ENCODE assay signal across 9 mouse cellular contexts in the genomic region with DNA sequence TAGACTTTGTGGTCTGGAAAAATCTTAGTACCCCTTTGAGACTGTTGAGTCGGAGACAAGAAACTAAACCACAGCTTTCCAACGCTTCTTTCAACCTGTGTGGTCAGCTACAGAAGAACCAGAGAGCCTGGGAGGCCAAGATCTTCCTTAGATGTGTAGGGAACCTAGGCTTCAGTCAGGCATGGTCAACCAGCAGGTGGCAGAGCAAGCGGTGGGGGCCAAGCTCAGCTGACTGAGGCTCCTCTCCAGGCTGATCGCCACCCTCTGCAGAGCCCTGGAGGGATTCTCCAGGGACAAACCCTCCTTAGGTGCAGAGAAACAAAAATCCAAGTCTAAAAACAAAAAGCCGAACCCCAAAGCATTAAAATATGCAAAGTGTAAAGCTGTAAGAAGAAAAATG. TPM values are rescaled to one million over a fixed set of nuclear protein-coding genes. Genes with fewer than 3 reads are reported as not detected.
DNase-seq lines count a peak whose midpoint lies in the region; ATAC-seq and TF ChIP-seq lines count a peak whose summit lies in the region.
"Had no signal": no experiment of that assay in that cellular context is flagged by ENCODE, and none has a peak within 500 bp of the region (broad histone marks: within the 10 kb centered on the region; RNA-seq: fewer than 3 reads in every experiment).

No protein-coding gene starts in this region.

- no peaks in the 10 kb centered on the region for H3K27me3 ChIP-seq in forebrain, postnatal 0 days (ENCODE audit: insufficient read depth, low read length)
- no peaks in the 10 kb centered on the region for H3K27me3 ChIP-seq in forebrain, embryonic 12.5 days
- H3K27me3 ChIP-seq in midbrain, embryonic 14.5 days (ENCODE audit: control insufficient read depth, insufficient read depth, low read length) = no peaks in the 10 kb centered on the region

- ATAC-seq in forebrain, postnatal 0 days = no peak
- ATAC-seq in forebrain, embryonic 12.5 days (ENCODE audit: low FRiP score) = no peak
- no peak for ATAC-seq in midbrain, embryonic 14.5 days (ENCODE audit: low FRiP score, low TSS enrichment)

- TF ChIP-seq CTCF in forebrain, postnatal 0 days (IDR thresholded peaks at IDR 0.05; ENCODE audit: low read depth) = peak; percentile 40; the same call in 1 of the 2 replicates

- DNase-seq in forebrain, postnatal 0 days = no peak
- DNase-seq in urinary bladder, postnatal 14 days (ENCODE audit: low spot score) = peak; percentile 66
- no peak for DNase-seq in urinary bladder, adult 2 months (ENCODE audit: low spot score)
- peak; percentile 63 for DNase-seq in kidney, adult 9 months
- peak; percentile 41 for DNase-seq in skeletal muscle tissue, adult 2 months (ENCODE audit: low read depth, low spot score)
- DNase-seq in layer of hippocampus, adult 9-10 months (ENCODE audit: low spot score) = no peak
- DNase-seq in midbrain, embryonic 14.5 days = no peak

- H3K36me3 ChIP-seq in forebrain, postnatal 0 days (ENCODE audit: insufficient read depth) = no peaks in the 10 kb centered on the region
- H3K36me3 ChIP-seq in forebrain, embryonic 12.5 days (replicated peaks) = no peaks in the 10 kb centered on the region
- H3K36me3 ChIP-seq in midbrain, embryonic 14.5 days (ENCODE audit: control insufficient read depth, insufficient read depth, low read length) = no peaks in the 10 kb centered on the region

- H3K9me3 ChIP-seq in forebrain, postnatal 0 days (ENCODE audit: low read length) = no peaks in the 10 kb centered on the region
- no peaks in the 10 kb centered on the region for H3K9me3 ChIP-seq in forebrain, embryonic 12.5 days
- no peaks in the 10 kb centered on the region for H3K9me3 ChIP-seq in midbrain, embryonic 14.5 days (ENCODE audit: control insufficient read depth, low read length)

- H3K4me1 ChIP-seq in forebrain, postnatal 0 days (ENCODE audit: insufficient read depth) = no peaks in the 10 kb centered on the region
- H3K4me1 ChIP-seq in forebrain, embryonic 12.5 days = no peaks in the 10 kb centered on the region
- no peaks in the 10 kb centered on the region for H3K4me1 ChIP-seq in midbrain, embryonic 14.5 days (ENCODE audit: control insufficient read depth, insufficient read depth, low read length)

- H3K4me2 ChIP-seq in forebrain, postnatal 0 days (ENCODE audit: low read depth) = no peak overlapping the region
- no peak overlapping the region for H3K4me2 ChIP-seq in forebrain, embryonic 12.5 days
- no peak overlapping the region for H3K4me2 ChIP-seq in midbrain, embryonic 14.5 days (ENCODE audit: low read length)

- WGBS in forebrain, postnatal 0 days = 62% methylated on average over 5 of the region's 5 CpGs
- WGBS in forebrain, embryonic 12.5 days = 71% methylated on average over 5 of the region's 5 CpGs
- WGBS in midbrain, embryonic 14.5 days = 62% methylated on average over 5 of the region's 5 CpGs

- no peak overlapping the region for H3K4me3 ChIP-seq in forebrain, postnatal 0 days (ENCODE audit: low read depth, low read length)
- H3K4me3 ChIP-seq in forebrain, embryonic 12.5 days (replicated peaks) = no peak overlapping the region
- H3K4me3 ChIP-seq in midbrain, embryonic 14.5 days (replicated peaks; ENCODE audit: low read depth, low read length) = no peak overlapping the region

- H3K9ac ChIP-seq in forebrain, postnatal 0 days = no peak overlapping the region
- H3K9ac ChIP-seq in forebrain, embryonic 12.5 days = no peak overlapping the region
- no peak overlapping the region for H3K9ac ChIP-seq in midbrain, embryonic 14.5 days (replicated peaks; ENCODE audit: low read length)

- H3K27ac ChIP-seq in forebrain, postnatal 0 days (ENCODE audit: low read depth, low read length) = no peak overlapping the region
- no peak overlapping the region for H3K27ac ChIP-seq in forebrain, embryonic 12.5 days
- no peak overlapping the region for H3K27ac ChIP-seq in midbrain, embryonic 14.5 days (replicated peaks; ENCODE audit: low read depth, low read length)

RNA-seq across cellular contexts. Expression of a gene that starts 13.4 kb away (rescaled TPM):
- 52.3 and 57.2 TPM in 2 replicates for total RNA-seq in forebrain, postnatal 0 days (2014; rRNA removed)
- polyA plus RNA-seq in forebrain, postnatal 0 days (2015; fragmentation: Nextera tagmentation; extraction: Ambion mirVana) = 40.5 and 50.2 TPM in 2 replicates
- 46.6 and 59.1 TPM in 2 replicates for polyA plus RNA-seq in forebrain, embryonic 12.5 days (2016; fragmentation: Nextera tagmentation; extraction: Ambion mirVana)
- 204 and 234 TPM in 2 replicates for polyA plus RNA-seq in urinary bladder, adult 2 months (2012; rRNA removed)
- 14.3 and 38.3 TPM in 2 replicates for polyA plus RNA-seq in midbrain, embryonic 14.5 days (2014; fragmentation: Nextera tagmentation; extraction: Ambion mirVana)

RNA-seq across cellular contexts. Expression of a gene that starts 31.3 kb away (rescaled TPM):
- 0.48 and 0.62 TPM in 2 replicates for total RNA-seq in forebrain, postnatal 0 days (2014; rRNA removed)
- 0.18 and 0.29 TPM in 2 replicates for polyA plus RNA-seq in forebrain, postnatal 0 days (2015; fragmentation: Nextera tagmentation; extraction: Ambion mirVana)
- 0.13 and 0.42 TPM in 2 replicates for polyA plus RNA-seq in forebrain, embryonic 12.5 days (2016; fragmentation: Nextera tagmentation; extraction: Ambion mirVana)
- 29.0 and 33.3 TPM in 2 replicates for polyA plus RNA-seq in urinary bladder, adult 2 months (2012; rRNA removed)
- 0.14 and 0.26 TPM in 2 replicates for polyA plus RNA-seq in midbrain, embryonic 14.5 days (2014; fragmentation: Nextera tagmentation; extraction: Ambion mirVana)
- polyA plus RNA-seq: neural tube, embryonic 14.5 days had no signal

RNA-seq across cellular contexts. Expression of a gene that starts 51.3 kb away (rescaled TPM):
- 19.9 and 20.2 TPM in 2 replicates for total RNA-seq in forebrain, postnatal 0 days (2014; rRNA removed)
- 46.7 and 48.4 TPM in 2 replicates for polyA plus RNA-seq in forebrain, postnatal 0 days (2015; fragmentation: Nextera tagmentation; extraction: Ambion mirVana)
- 10.6 and 11.5 TPM in 2 replicates for polyA plus RNA-seq in forebrain, embryonic 12.5 days (2016; fragmentation: Nextera tagmentation; extraction: Ambion mirVana)
- polyA plus RNA-seq in urinary bladder, adult 2 months (2012; rRNA removed) = 47.0 and 62.2 TPM in 2 replicates
- polyA plus RNA-seq in midbrain, embryonic 14.5 days (2014; fragmentation: Nextera tagmentation; extraction: Ambion mirVana) = 23.4 and 23.6 TPM in 2 replicates

Comparison
In these comparisons a context has a peak if more than half of its experiments do, and no peak if none do; other contexts are left out.
1. DNase-seq: peak in urinary bladder, postnatal 14 days (single experiment), kidney, adult 9 months (single experiment) and skeletal muscle tissue, adult 2 months (single experiment); none in forebrain, postnatal 0 days (single experiment), urinary bladder, adult 2 months (single experiment), layer of hippocampus, adult 9-10 months (single experiment) and midbrain, embryonic 14.5 days (single experiment).
2. RNA of a gene that starts 31.3 kb away (polyA plus RNA-seq): 29.0 to 33.3 TPM in urinary bladder, adult 2 months; 0.18 to 0.29 TPM in forebrain, postnatal 0 days, 0.14 to 0.26 TPM in midbrain, embryonic 14.5 days and 0.13 to 0.42 TPM in forebrain, embryonic 12.5 days; every median in the first group is over 10 times any median in the second.